Mouse (Mus musculus): ENCODE data around the gene Mlph.

- TF ChIP-seq POLR2A (IDR thresholded peaks at IDR 0.05; ENCODE audit: insufficient read depth, low read length): no peak
- no peak for TF ChIP-seq EP300 (IDR thresholded peaks at IDR 0.05; ENCODE audit: insufficient read depth, low read depth, low read length)
These were observed 10.9 kb upstream of the Mlph start for GRCm38 (mm10) chr1:90903971-90904458.
